Mouse (Mus musculus): Measurements from ENCODE around the gene Epb41l4b. TPM values are rescaled to one million over a fixed set of nuclear protein-coding genes. Genes with fewer than 3 reads are reported as not detected.

The Epb41l4b gene
- total and polyA plus RNA-seq, 2 experiments from 2014 or later = 1.8 to 6.2 TPM

DNA sequence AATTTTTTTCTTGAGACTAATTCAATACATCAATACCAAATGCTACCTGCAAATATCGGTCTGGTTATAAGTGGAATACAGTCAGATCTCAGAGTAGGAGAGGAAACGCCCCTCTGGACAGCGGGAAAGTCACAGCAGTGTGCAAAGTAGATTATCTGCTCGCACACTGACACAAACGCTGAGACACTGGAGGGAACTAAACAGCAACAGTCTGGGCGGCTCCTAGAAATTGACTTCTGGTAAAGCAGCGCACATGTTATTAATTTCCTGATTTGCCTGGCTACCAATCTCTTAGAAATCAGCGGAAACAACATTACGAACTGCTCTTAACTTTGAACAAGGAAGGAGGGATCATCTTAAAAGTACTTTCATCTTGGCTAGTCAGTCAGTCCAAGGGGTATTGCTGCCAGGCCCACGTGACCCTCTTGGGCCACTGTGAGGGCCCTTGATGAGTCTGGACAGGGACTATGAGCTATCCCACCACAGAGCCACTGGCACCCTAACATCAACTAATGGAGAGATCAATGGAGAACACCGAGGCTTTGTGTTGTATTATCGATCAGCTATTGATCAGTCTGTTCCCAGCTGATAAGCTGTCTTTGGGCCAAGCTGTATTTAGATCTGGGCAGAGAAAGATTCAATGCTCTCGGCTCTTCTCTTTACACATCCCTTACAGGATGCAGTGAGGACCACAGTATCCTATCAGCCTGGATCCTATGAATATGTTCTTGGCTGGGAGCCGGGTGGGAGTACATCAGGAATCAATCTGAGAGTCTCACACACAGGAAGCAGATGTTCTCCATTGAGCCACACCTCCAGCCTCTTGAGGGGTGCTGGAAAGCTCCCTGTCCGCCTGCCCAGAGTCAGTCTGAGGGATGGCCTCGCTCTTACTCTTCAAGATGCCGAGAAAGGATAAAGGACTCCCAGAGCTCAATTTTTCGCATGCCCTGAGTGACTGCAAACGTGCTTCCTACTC, 28.3 kb downstream of the Epb41l4b start:
- Histone ChIP-seq H3K9ac (no peak overlapping the region), H3K4me1 (ENCODE audit: insufficient read depth) (no peaks in the 10 kb centered on the region), H3K4me3 (ENCODE audit: low read depth, low read length) (no peak overlapping the region), H3K27me3 (ENCODE audit: insufficient read depth, low read length) (no peaks in the 10 kb centered on the region), H3K36me3 (ENCODE audit: insufficient read depth) (no peaks in the 10 kb centered on the region), H3K9me3 (ENCODE audit: low read length) (no peaks in the 10 kb centered on the region), H3K4me2 (ENCODE audit: low read depth) (no peak overlapping the region), H3K27ac (ENCODE audit: low read depth, low read length) (no peak overlapping the region)
- ATAC-seq (no peak), DNase-seq (no peak)
- WGBS = 84% methylated on average over 19 of the region's 19 CpGs
- TF ChIP-seq CTCF (IDR thresholded peaks at IDR 0.05; ENCODE audit: low read depth) = no peak

DNA sequence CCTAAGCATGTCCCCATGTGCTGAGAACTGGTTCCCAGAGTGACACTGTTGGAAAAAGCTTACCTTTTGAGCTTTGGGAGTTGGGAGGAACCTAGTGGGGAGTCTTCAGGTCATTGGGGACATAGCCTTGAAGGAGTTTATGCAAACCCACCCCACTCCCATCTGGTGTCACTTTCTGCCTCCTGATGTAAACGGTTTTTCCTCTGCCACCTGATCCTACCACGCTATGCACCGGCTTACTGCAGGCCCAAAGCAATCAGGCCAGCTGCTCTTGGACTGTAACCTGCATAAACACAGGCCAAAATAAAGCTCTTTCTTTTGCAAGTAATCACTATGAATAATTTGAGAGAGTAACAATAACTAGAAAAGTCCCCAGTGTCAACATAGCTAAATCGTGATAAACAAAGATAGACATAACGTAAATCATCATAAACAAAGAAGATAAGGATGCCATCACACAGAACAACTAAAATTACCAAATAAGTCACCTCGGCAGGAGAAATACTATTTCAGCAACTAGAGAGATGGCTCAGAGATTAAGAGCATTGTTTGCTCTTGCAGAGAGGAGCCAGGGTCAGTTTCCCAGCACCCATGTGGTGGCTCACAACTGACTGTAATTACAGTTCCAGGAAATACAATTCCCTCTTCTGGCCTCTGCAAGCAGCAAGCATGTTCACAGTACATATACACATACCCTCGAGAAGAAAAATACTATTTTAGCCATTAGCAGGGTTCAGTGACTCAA, 29.6 kb downstream of the Epb41l4b start:
- H3K4me2 ChIP-seq (ENCODE audit: low read depth) = no peak overlapping the region
- TF ChIP-seq CTCF (IDR thresholded peaks at IDR 0.05; ENCODE audit: low read depth) = no peak
- ATAC-seq (no peak), DNase-seq (no peak)
- H3K27me3 ChIP-seq (ENCODE audit: insufficient read depth, low read length) = no peaks in the 10 kb centered on the region
- H3K27ac ChIP-seq (ENCODE audit: low read depth, low read length) = no peak overlapping the region
- H3K4me3 ChIP-seq (ENCODE audit: low read depth, low read length) = no peak overlapping the region
- no peaks in the 10 kb centered on the region for H3K4me1 ChIP-seq (ENCODE audit: insufficient read depth)
- H3K9me3 ChIP-seq (ENCODE audit: low read length) = no peaks in the 10 kb centered on the region
- no peaks in the 10 kb centered on the region for H3K36me3 ChIP-seq (ENCODE audit: insufficient read depth)
- 60% methylated on average over 7 of the region's 7 CpGs for WGBS
- H3K9ac ChIP-seq = no peak overlapping the region

DNA sequence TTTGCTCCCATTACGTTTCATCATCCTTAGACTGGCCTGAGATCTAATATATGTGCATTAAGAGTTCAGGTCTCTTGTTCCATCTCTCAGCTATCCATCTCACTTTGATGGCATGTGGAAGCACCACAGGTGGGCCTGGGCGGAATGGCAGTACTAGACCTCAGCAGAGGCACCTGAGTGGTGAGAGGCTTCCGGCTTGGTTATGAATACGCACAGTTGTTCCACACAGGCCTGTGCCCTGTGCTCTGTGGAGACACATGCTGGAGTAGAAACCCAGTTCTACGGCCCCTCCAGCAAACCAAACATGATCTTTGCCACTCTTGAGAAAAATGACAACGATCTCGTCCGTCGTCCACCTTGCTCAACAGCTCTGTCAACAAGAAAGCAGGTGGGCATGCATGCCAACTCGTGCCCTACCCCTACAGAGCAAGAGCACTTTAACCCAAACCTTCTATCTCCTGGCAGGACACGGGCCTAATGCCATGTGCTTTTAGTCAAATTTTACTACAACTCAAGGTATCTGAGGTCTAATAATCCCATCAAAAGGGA, 31.2 kb downstream of the Epb41l4b start:
- H3K4me3 ChIP-seq (ENCODE audit: low read depth, low read length) = no peak overlapping the region
- no peak for DNase-seq
- no peak overlapping the region for H3K9ac ChIP-seq
- ATAC-seq = no peak
- no peak overlapping the region for H3K4me2 ChIP-seq (ENCODE audit: low read depth)
- no peaks in the 10 kb centered on the region for H3K4me1 ChIP-seq (ENCODE audit: insufficient read depth)
- no peaks in the 10 kb centered on the region for H3K9me3 ChIP-seq (ENCODE audit: low read length)
- H3K27me3 ChIP-seq (ENCODE audit: insufficient read depth, low read length) = no peaks in the 10 kb centered on the region
- no peak overlapping the region for H3K27ac ChIP-seq (ENCODE audit: low read depth, low read length)
- H3K36me3 ChIP-seq (ENCODE audit: insufficient read depth) = no peaks in the 10 kb centered on the region
- WGBS = 88% methylated on average over 11 of the region's 11 CpGs
- TF ChIP-seq CTCF (IDR thresholded peaks at IDR 0.05; ENCODE audit: low read depth) = no peak

- no peak for TF ChIP-seq CTCF (IDR thresholded peaks at IDR 0.05; ENCODE audit: low read depth)
- whole genome bisulfite sequencing = 91% methylated on average over 4 of the region's 4 CpGs
Measured at GRCm38 (mm10) chr4:57111411-57111810, 31.8 kb downstream of the Epb41l4b start.

GRCm38 (mm10) chr4:57109543-57109942, 33.7 kb downstream of the Epb41l4b start:
- no peaks in the 10 kb centered on the region for H3K27me3 ChIP-seq (ENCODE audit: insufficient read depth, low read length)
- H3K36me3 ChIP-seq (ENCODE audit: insufficient read depth) = no peaks in the 10 kb centered on the region
- H3K9ac ChIP-seq = no peak overlapping the region
- H3K4me1 ChIP-seq (ENCODE audit: insufficient read depth) = no peaks in the 10 kb centered on the region
- 27% methylated on average over 4 of the region's 4 CpGs for WGBS
- ATAC-seq (peak; percentile 77), DNase-seq (no peak)
- no peak overlapping the region for H3K4me2 ChIP-seq (ENCODE audit: low read depth)
- no peaks in the 10 kb centered on the region for H3K9me3 ChIP-seq (ENCODE audit: low read length)
- no peak for TF ChIP-seq CTCF (IDR thresholded peaks at IDR 0.05; ENCODE audit: low read depth)
- no peak overlapping the region for H3K4me3 ChIP-seq (ENCODE audit: low read depth, low read length)
- no peak overlapping the region for H3K27ac ChIP-seq (ENCODE audit: low read depth, low read length)

More at GRCm38 (mm10) chr4:57111411-57111810, 31.8 kb downstream of the Epb41l4b start:
- Histone ChIP-seq H3K9me3 (ENCODE audit: low read length) (no peaks in the 10 kb centered on the region), H3K27ac (ENCODE audit: low read depth, low read length) (no peak overlapping the region), H3K9ac (no peak overlapping the region), H3K4me3 (ENCODE audit: low read depth, low read length) (no peak overlapping the region), H3K4me2 (ENCODE audit: low read depth) (no peak overlapping the region), H3K4me1 (ENCODE audit: insufficient read depth) (no peaks in the 10 kb centered on the region), H3K27me3 (ENCODE audit: insufficient read depth, low read length) (no peaks in the 10 kb centered on the region), H3K36me3 (ENCODE audit: insufficient read depth) (no peaks in the 10 kb centered on the region)
- DNase-seq (no peak), ATAC-seq (no peak)

DNA sequence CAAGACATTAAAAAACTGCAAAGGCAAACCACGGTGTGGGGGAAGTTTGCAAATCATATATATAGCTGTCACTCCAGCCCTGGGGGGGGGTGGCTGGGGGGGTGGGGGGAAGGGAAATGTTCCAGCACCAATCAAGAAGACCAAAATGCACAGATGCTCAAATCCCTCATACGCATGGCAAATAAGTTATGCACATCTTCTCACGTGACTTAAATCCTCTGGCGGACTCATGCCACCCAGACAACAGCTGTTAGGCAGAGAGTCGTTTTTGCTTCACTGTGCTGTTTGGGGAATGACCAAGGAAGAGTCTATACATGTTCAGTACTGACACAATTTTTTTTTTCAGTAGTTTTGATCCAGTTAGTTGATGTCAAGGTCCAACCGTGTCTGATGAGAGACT, 37.9 kb downstream of the Epb41l4b start:
- no peak for DNase-seq
- H3K4me2 ChIP-seq (ENCODE audit: low read depth) = no peak overlapping the region
- WGBS = 71% methylated on average over 6 of the region's 6 CpGs
- H3K27me3 ChIP-seq (ENCODE audit: insufficient read depth, low read length) = no peaks in the 10 kb centered on the region
- no peaks in the 10 kb centered on the region for H3K36me3 ChIP-seq (ENCODE audit: insufficient read depth)
- TF ChIP-seq CTCF (IDR thresholded peaks at IDR 0.05; ENCODE audit: low read depth) = no peak
- H3K4me3 ChIP-seq (ENCODE audit: low read depth, low read length) = no peak overlapping the region
- H3K9ac ChIP-seq = no peak overlapping the region
- H3K4me1 ChIP-seq (ENCODE audit: insufficient read depth) = no peaks in the 10 kb centered on the region
- H3K27ac ChIP-seq (ENCODE audit: low read depth, low read length) = no peak overlapping the region
- H3K9me3 ChIP-seq (ENCODE audit: low read length) = no peaks in the 10 kb centered on the region
- ATAC-seq = peak; percentile 38

Data from forebrain, postnatal 0 days (tissue).